Mouse (Mus musculus) megakaryocyte, embryonic 14.5 days (primary cell): ENCODE measurements around the gene Rpl18.

ENCODE experiments used
- FLI1 ChIP-seq: IDR thresholded peaks from 2 replicates; pipeline ENCODE4 v1.6.1; 2012; ENCODE audit warnings: low read length, inconsistent platforms, mixed read lengths
- GATA1 ChIP-seq: IDR thresholded peaks from 3 replicates; pipeline ENCODE4 v1.6.1; 2012; ENCODE audit warnings: mixed read lengths, low read length, inconsistent platforms, borderline replicate concordance

DNA sequence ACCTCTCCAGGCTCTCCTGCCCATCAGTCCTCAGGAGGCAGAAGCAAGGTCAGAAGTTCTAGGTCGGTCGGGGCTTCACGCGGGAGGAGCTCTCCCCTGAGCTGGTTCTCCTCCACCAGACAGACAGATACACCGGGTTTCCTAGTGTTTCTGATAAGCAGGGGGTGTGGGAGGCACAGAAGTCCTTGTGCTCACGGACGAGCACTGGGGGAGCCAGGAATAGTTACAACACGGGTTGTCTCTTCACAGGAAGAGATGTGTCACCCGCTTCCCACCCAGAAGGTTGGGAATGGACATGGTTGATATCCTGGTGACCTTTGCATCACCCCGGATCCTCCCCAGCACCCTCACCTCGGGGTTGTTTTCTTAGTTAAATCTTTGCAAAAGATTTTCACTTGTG is 25.5 kb upstream of the Rpl18 start:
- TF ChIP-seq GATA1 (no peak), FLI1 (no peak)
